Mouse (Mus musculus): ENCODE measurements at regions not wholly inside any gene's neighbourhood (a gene's known extent, or its start where the extent isn't known, plus 50 kb on each side); places are given as distances from the start of the nearest gene placed in this dataset.

DNA sequence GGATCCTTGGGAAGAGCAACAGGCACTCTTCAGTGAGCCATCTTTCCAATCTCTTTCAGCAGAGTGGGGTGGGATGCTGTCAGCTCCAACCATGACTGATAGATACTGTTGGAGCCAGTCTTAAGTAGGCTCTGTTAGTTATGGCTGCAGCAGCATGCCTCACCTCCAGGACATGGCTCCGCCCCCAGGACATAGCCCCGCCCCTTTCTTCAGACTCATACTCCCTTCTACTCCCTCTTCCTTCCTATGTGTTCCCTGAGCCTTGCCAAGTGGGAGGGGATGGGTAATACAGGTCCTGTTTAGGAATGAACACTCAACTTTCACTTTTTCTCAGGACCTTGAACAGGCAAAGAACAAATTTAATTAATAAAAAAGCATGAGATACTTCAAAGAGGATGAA, 415.4 kb upstream of the Trpc7 start:
- TF ChIP-seq CTCF (IDR thresholded peaks at IDR 0.05; ENCODE audit: low read depth) (no peak), EP300 (IDR thresholded peaks at IDR 0.05; ENCODE audit: low read depth) (no peak)
